ENCODE assay signal across 21 mouse cellular contexts in genomic region chr8:108848484-108848883, GRCm38 (mm10).
A peak's percentile ranks its signal among the peaks of the same experiment; 100 is the strongest.
DNase-seq lines count a peak whose midpoint lies in the region; ATAC-seq and TF ChIP-seq lines count a peak whose summit lies in the region.
"Had no signal": no experiment of that assay in that cellular context is flagged by ENCODE, and none has a peak within 500 bp of the region (broad histone marks: within the 10 kb centered on the region; RNA-seq: fewer than 3 reads in every experiment).

No protein-coding gene starts in this region.

- DNase-seq in midbrain, postnatal 0 days (ENCODE audit: low spot score): no peak
- DNase-seq in T-cell, adult 2 months (ENCODE audit: low spot score): peak; percentile 11
- no peak for DNase-seq in right cerebral cortex, adult 18-20 months
- no peak for DNase-seq in left cerebral cortex, adult 8-10 months (ENCODE audit: low spot score in 2 of 2)
- no peak for DNase-seq in adrenal gland, adult 8-10 months
- DNase-seq: adrenal gland, postnatal 10 days; B cell, adult 2 months; cerebellum, adult 11-12 months; cerebellum, adult 9-10 months; cerebellum, postnatal 25 days; gastrocnemius, postnatal 10 days; heart, postnatal 4 days had no signal

- H3K36me3 ChIP-seq in midbrain, postnatal 0 days (ENCODE audit: insufficient read depth, low read length): no peaks in the 10 kb centered on the region
- H3K36me3 ChIP-seq in midbrain, embryonic 16.5 days (ENCODE audit: control insufficient read depth, insufficient read depth, low read length): no peaks in the 10 kb centered on the region; the same call in 1 of the 2 replicates
- H3K36me3 ChIP-seq: forebrain, embryonic 12.5 days; heart, embryonic 13.5 days had no signal

- no peak overlapping the region for H3K27ac ChIP-seq in midbrain, postnatal 0 days (ENCODE audit: low read depth, low read length)
- no peak overlapping the region for H3K27ac ChIP-seq in midbrain, embryonic 16.5 days (ENCODE audit: low read length)
- H3K27ac ChIP-seq: embryonic facial prominence, embryonic 13.5 days; forebrain, embryonic 12.5 days; heart, embryonic 13.5 days; hindbrain, embryonic 12.5 days had no signal

- TF ChIP-seq CTCF in midbrain, postnatal 0 days (IDR thresholded peaks at IDR 0.05): no peak

- no peaks in the 10 kb centered on the region for H3K9me3 ChIP-seq in midbrain, postnatal 0 days (ENCODE audit: low read length)
- no peaks in the 10 kb centered on the region for H3K9me3 ChIP-seq in midbrain, embryonic 16.5 days (replicated peaks; ENCODE audit: control insufficient read depth, low read length, poor library complexity, severe bottlenecking)
- H3K9me3 ChIP-seq: embryonic facial prominence, embryonic 13.5 days; forebrain, embryonic 12.5 days; heart, embryonic 13.5 days; hindbrain, embryonic 12.5 days had no signal

- H3K9ac ChIP-seq in midbrain, postnatal 0 days (replicated peaks; ENCODE audit: low read length, poor library complexity, severe bottlenecking): 0 out of 2 replicates have a peak overlapping the region, but pooled peaks have one; percentile 19
- H3K9ac ChIP-seq in midbrain, embryonic 16.5 days (ENCODE audit: low read depth, low read length): no peak overlapping the region
- H3K9ac ChIP-seq: embryonic facial prominence, embryonic 13.5 days; forebrain, embryonic 12.5 days; heart, embryonic 13.5 days; hindbrain, embryonic 12.5 days had no signal

- ATAC-seq in midbrain, postnatal 0 days (ENCODE audit: low FRiP score): no peak
- ATAC-seq in midbrain, embryonic 16.5 days: no peak
- peak; percentile 50 for ATAC-seq in megakaryocyte, adult 5-6 weeks (ENCODE audit: poor library complexity, severe bottlenecking)
- ATAC-seq: forebrain, embryonic 16.5 days; hindbrain, embryonic 16.5 days; Patski had no signal

- H3K27me3 ChIP-seq in midbrain, postnatal 0 days (ENCODE audit: insufficient read depth, low read length): no peaks in the 10 kb centered on the region
- H3K27me3 ChIP-seq in midbrain, embryonic 16.5 days (ENCODE audit: control insufficient read depth, insufficient read depth, low read depth, low read length): no peaks in the 10 kb centered on the region
- H3K27me3 ChIP-seq: embryonic facial prominence, embryonic 13.5 days; forebrain, embryonic 12.5 days; heart, embryonic 13.5 days; hindbrain, embryonic 12.5 days; Patski had no signal

- peaks cover 6% of the 10 kb centered on the region; the same call in 1 of the 2 replicates for H3K4me1 ChIP-seq in midbrain, postnatal 0 days (ENCODE audit: insufficient read depth, low read length)
- peaks cover 16% of the 10 kb centered on the region for H3K4me1 ChIP-seq in midbrain, embryonic 16.5 days (ENCODE audit: control insufficient read depth, insufficient read depth, low read length)

- H3K4me2 ChIP-seq in midbrain, postnatal 0 days (ENCODE audit: low read depth, low read length, poor library complexity, severe bottlenecking): no peak overlapping the region
- no peak overlapping the region for H3K4me2 ChIP-seq in midbrain, embryonic 16.5 days (ENCODE audit: low read length)
- H3K4me2 ChIP-seq: embryonic facial prominence, embryonic 13.5 days; forebrain, embryonic 12.5 days; heart, embryonic 13.5 days; hindbrain, embryonic 12.5 days had no signal

- 73% methylated on average over 3 of the region's 3 CpGs for WGBS in midbrain, postnatal 0 days
- 84% methylated on average over 3 of the region's 3 CpGs for WGBS in midbrain, embryonic 16.5 days

- no peak overlapping the region for H3K4me3 ChIP-seq in midbrain, postnatal 0 days (ENCODE audit: low read depth, low read length)
- no peak overlapping the region for H3K4me3 ChIP-seq in midbrain, embryonic 16.5 days (ENCODE audit: low read depth, low read length)
- H3K4me3 ChIP-seq: embryonic facial prominence, embryonic 13.5 days; forebrain, embryonic 12.5 days; heart, embryonic 13.5 days; hindbrain, embryonic 12.5 days had no signal
